Mouse (Mus musculus): ENCODE measurements around the gene Gli2.

Gli2 gene

GRCm38 (mm10) chr1:118825035-118825434 is 228.4 kb downstream of the Gli2 start:
- no peak for ATAC-seq (ENCODE audit: insufficient number of reproducible peaks, low FRiP score, low TSS enrichment)

- no peak for ATAC-seq (ENCODE audit: insufficient number of reproducible peaks, low FRiP score, low TSS enrichment)
These were observed 231.2 kb downstream of the Gli2 start for GRCm38 (mm10) chr1:118822258-118822657.

- ATAC-seq (ENCODE audit: insufficient number of reproducible peaks, low FRiP score, low TSS enrichment): no peak
These were observed 238.4 kb downstream of the Gli2 start for GRCm38 (mm10) chr1:118815015-118815414.

DNA sequence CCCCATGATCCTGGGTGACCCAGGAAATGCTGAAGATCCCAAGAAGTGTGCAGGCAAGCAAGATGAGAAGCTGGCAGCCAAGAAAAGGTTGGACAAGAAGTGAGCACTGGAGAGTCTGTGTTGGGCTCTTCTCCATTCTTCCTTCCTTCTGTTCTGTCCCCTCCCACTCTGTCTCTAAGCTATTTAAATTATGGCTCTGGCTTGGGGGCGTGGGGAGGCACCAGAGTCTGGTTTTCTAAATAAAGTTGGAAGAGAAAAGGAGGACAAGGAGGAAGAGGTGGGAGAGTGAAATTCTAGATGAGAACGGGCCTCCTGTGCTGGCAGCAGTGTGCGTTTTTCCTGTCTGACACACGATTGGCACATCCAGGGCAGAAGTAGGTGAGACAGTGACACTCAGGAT is 243.1 kb downstream of the Gli2 start:
- ATAC-seq (ENCODE audit: insufficient number of reproducible peaks, low FRiP score, low TSS enrichment): no peak

DNA sequence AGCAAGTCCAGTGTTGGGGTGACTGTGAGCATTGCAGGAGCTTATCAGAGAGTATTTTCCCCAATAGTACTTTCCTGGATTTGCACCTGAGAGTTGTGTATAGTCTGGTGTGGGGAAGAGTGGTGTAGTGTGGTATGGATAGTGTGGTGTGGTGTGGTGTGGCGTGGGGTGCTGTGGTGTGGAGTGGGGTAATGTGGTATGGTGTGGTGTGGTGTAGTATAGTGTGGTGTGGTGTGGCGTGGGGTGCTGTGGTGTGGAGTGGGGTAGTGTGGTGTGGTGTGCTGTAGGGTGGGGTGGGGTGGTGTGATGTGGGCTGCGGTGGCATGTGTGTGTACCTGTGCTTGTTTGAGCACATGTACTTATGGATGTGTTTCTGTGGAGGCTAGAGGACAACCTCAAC is 246.7 kb downstream of the Gli2 start:
- no peak for ATAC-seq (ENCODE audit: insufficient number of reproducible peaks, low FRiP score, low TSS enrichment)

GRCm38 (mm10) chr1:118802166-118802565 is 251.3 kb downstream of the Gli2 start:
- ATAC-seq (ENCODE audit: insufficient number of reproducible peaks, low FRiP score, low TSS enrichment): no peak

DNA sequence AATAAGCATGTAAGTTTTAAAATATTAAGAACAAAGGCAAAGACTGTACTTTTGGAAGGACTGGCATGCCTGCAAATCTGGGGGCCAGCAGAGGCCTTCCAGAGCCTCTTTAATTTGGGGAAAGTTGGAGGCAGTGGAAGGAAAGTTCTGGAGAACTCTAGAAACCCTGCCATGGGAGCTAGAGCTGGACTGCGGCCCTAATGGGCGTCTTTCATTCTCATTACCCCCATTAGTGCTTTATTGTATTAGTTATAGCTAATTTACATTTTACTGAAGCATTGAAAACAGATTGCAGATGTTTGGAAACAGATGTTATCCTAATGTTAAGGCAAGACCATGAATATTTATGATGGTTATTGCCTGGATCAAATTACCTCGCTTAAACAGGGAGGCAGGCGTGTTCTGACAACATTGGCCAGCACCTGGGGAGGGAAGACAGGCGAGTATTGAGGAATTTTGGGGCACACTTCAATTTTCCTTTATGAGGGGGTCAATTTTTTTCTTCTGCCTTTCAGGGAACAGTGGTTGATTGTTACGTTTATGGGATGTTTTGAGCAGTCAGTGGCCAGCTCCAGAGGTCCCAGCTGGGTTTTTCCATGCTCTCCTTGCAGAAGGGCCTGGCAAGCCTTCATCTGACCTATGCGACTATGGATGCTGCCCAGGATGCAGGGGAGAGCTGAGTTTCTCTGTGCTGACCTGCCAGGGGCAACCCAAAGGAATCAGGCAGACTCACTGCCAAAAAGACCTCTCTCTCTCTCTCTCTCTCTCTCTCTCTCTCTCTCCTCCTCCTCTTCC is 253.9 kb downstream of the Gli2 start:
- ATAC-seq (ENCODE audit: insufficient number of reproducible peaks, low FRiP score, low TSS enrichment): no peak

DNA sequence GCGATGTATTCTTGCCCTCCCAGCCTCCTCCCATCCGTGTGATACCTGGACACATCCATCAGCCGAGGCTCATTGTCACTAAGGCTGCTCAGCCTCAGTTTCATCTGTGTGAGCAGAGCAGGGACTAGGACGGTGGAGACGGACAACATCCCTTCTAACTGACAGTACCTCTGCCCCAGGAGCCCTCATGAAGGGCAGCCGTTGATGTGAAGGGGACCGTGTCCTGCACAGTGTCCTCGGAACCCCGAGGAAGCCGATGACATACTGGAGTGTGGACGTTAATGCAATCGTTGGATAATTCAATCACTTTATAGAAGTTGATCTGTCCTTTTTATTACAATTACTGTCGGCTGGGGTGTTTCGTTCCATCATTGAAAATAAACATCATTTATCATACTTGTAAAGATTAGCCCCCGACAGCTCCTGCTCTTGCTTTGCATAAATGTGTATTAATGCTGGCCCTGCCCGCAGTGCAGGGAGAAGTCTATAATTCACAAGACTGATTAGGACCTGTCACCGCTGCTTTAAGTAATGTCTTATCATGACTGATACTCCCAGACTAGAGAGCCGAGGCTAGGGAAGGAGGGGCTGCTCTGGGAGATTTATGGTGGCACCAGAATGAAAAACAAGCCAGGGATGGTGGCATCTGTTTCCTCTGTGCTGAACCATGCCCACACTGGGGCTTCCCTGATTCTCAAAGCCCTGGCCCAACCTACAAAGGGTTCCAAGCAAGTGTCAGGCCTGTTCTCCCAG is 257.8 kb downstream of the Gli2 start:
- no peak for ATAC-seq (ENCODE audit: insufficient number of reproducible peaks, low FRiP score, low TSS enrichment)

DNA sequence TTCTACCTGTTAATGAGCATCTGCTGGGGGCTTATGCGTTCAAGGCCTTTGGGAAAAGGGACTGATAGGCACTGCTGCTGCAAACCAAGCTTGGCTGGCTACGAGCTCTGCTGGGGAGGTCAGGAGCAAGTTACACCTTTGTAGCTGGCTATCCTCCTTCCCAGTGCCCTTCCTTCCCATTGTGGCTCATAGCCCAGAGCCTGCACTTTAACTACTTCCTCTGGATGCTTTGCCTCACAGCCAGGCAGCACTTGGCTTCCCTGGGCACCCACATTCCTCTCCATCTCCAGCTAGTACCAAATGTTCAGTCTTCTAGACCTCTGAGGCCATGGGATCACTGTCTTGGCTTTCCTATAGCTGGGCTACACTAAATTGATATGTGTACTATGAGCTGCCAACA is 263.5 kb downstream of the Gli2 start:
- ATAC-seq (ENCODE audit: insufficient number of reproducible peaks, low FRiP score, low TSS enrichment): peak; percentile 41; the same call in 1 of the 2 replicates

DNA sequence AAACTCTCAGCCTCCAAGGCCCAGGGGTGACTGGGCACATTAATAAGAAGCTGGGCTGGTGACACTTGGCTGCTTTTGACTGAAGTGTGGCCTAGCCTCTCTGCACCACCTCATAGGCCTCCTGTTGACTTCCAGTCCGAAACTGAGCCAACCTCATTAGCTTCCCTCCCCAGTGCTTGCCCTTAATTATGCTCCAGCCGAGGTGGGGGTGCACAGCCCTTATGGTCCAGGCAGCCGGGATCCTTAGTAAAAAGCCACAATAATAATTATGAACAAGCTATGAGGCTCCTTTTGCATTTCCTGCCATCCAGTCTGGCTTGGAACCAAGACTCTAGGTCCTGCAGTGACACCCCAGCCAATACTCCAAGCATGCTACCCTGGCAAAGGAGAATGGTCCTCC is 264.0 kb downstream of the Gli2 start:
- ATAC-seq (ENCODE audit: insufficient number of reproducible peaks, low FRiP score, low TSS enrichment): peak; percentile 45

- ATAC-seq (ENCODE audit: insufficient number of reproducible peaks, low FRiP score, low TSS enrichment): no peak
These were observed 264.6 kb downstream of the Gli2 start for GRCm38 (mm10) chr1:118788813-118789212.

DNA sequence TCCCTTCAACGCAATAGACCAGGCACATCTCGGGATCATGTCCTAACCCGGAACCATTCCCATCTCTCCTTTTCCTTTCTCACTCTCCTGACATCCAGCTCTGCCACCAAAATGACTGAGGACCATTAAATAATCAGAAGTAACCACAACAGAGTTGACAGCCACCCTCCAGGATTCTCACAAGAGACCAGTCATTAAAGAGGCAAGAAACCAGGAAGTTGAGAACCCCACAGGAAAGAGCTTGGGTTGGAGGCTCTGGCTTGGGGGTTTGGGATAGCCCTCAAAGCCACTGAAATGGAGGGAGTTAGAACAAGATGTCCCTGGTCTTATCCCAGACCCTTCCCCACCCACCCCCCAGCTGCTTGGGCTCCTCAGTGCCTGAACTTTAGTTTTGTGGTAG is 265.9 kb downstream of the Gli2 start:
- ATAC-seq (ENCODE audit: insufficient number of reproducible peaks, low FRiP score, low TSS enrichment): no peak
